17 mouse cellular contexts compared by ENCODE assay signal in genomic region chr11:101457631-101458030, GRCm38 (mm10).
"Had no signal": no experiment of that assay in that cellular context is flagged by ENCODE, and none has a peak within 500 bp of the region (broad histone marks: within the 10 kb centered on the region; RNA-seq: fewer than 3 reads in every experiment).

No protein-coding gene starts in this region.

- H3K9me3 ChIP-seq: lung, embryonic 15.5 days; megakaryocyte, embryonic 14.5 days; midbrain, embryonic 13.5 days; midbrain, embryonic 15.5 days; neural tube, embryonic 12.5 days; stomach, embryonic 15.5 days had no signal

- ATAC-seq: lung, postnatal 0 days; midbrain, embryonic 13.5 days; midbrain, embryonic 15.5 days had no signal

- H3K4me2 ChIP-seq: lung, embryonic 15.5 days; midbrain, embryonic 11.5 days; midbrain, embryonic 13.5 days; midbrain, embryonic 15.5 days; neural tube, embryonic 12.5 days; stomach, embryonic 15.5 days had no signal

- DNase-seq: lung, adult 2 months; lung, postnatal 14 days; lung, postnatal 36 days; right cerebral cortex, postnatal 14 days; thymus, adult 2 months; thymus, postnatal 25 days; thymus, postnatal 4 days had no signal

- H3K27ac ChIP-seq: lung, embryonic 15.5 days; macrophage; midbrain, embryonic 13.5 days; midbrain, embryonic 15.5 days; neural tube, embryonic 12.5 days; stomach, embryonic 15.5 days; stomach, postnatal 0 days had no signal

- H3K27me3 ChIP-seq: lung, embryonic 15.5 days; midbrain, embryonic 13.5 days; midbrain, embryonic 15.5 days; neural tube, embryonic 12.5 days; stomach, embryonic 15.5 days had no signal

- H3K9ac ChIP-seq: lung, embryonic 15.5 days; midbrain, embryonic 13.5 days; midbrain, embryonic 15.5 days; neural tube, embryonic 12.5 days; stomach, embryonic 15.5 days had no signal

- H3K4me3 ChIP-seq: lung, embryonic 15.5 days; megakaryocyte, embryonic 14.5 days; midbrain, embryonic 13.5 days; midbrain, embryonic 15.5 days; neural tube, embryonic 12.5 days; stomach, embryonic 15.5 days had no signal
